Mouse (Mus musculus): Measurements from ENCODE around the gene Chmp5. TPM values are rescaled to one million over a fixed set of nuclear protein-coding genes. Genes with fewer than 3 reads are reported as not detected.

Chmp5 gene
- total RNA-seq, 2 experiments from 2014 or later: 69.7 to 70.1 TPM

GRCm38 (mm10) chr4:41000271-41000670, 52.1 kb downstream of the Chmp5 start:
- intact Hi-C loops (cut with DNase I): no loop called here
- no peak for DNase-seq

GRCm38 (mm10) chr4:41000842-41001639, 52.8 kb downstream of the Chmp5 start:
- intact Hi-C loops (cut with DNase I): no loop called here
- DNase-seq: no peak

GRCm38 (mm10) chr4:41013351-41013750, 65.1 kb downstream of the Chmp5 start:
- intact Hi-C loops (cut with DNase I): no loop called here

More at GRCm38 (mm10) chr4:41013351-41013750, 65.1 kb downstream of the Chmp5 start:
- DNase-seq: no peak

Small RNA genes lying within 50 kb of the gene (microRNA-seq; reads per million reads assigned to microRNA genes)
- 1.5 reads per million for gene Mir3094

Other genes starting within 250 kb of the Chmp5 start
- 10 to 100 TPM; 34.9 to 36.8 TPM for gene Aptx, start 245.2 kb upstream of the Chmp5 start, total RNA-seq (2021)
- 100 to 1,000 TPM; 362 to 369 TPM for gene Dnaja1, start 226.3 kb upstream of the Chmp5 start, total RNA-seq (2021)
- gene Smu1, start 190.5 kb upstream of the Chmp5 start, total RNA-seq (2021): 10 to 100 TPM; 52.9 to 54.9 TPM
- 1 to 10 TPM; 6.7 TPM for gene B4galt1, start 94.4 kb upstream of the Chmp5 start, total RNA-seq (2021)
- gene Spink4, start 28.4 kb upstream of the Chmp5 start, total RNA-seq (2021): not detected
- gene Bag1, start 113 bp upstream of the Chmp5 start, total RNA-seq (2021): 100 to 1,000 TPM; 152 to 153 TPM
- gene Nfx1, start 22.5 kb downstream of the Chmp5 start, total RNA-seq (2021): 10 to 100 TPM; 75.3 to 77.0 TPM
- not detected for gene Aqp7, start 99.7 kb downstream of the Chmp5 start, total RNA-seq (2021)
- under 1 TPM in 1 of 2 experiments, not detected in 1; 0.20 TPM for gene Aqp3, start 149.8 kb downstream of the Chmp5 start, total RNA-seq (2021)
- gene Nol6, start 176.0 kb downstream of the Chmp5 start, total RNA-seq (2021): 10 to 100 TPM; 83.6 to 85.6 TPM
- 100 to 1,000 TPM; 101 to 103 TPM for gene Ube2r2, start 187.3 kb downstream of the Chmp5 start, total RNA-seq (2021)

Measured in left cerebral cortex, postnatal 4 days (tissue).